Mouse (Mus musculus) C2C12 (cell line): Measurements from ENCODE around the gene R3hdm1.

Source experiments
- CTCF ChIP-seq: IDR thresholded peaks from one replicate; pipeline ENCODE4 v1.5.1; 2011; ENCODE audit not compliant: control insufficient read depth, insufficient read depth, insufficient read length
- FOSL1 ChIP-seq: IDR thresholded peaks from one replicate; pipeline ENCODE4 v1.8.0; 2011; ENCODE audit warnings: mild to moderate bottlenecking, low read length; ENCODE audit not compliant: poor library complexity, insufficient read depth, severe bottlenecking
- MAX ChIP-seq: IDR thresholded peaks from one replicate; pipeline ENCODE4 v1.6.1; 2011; ENCODE audit warnings: mild to moderate bottlenecking, control low read depth
- MYOD1 ChIP-seq: IDR thresholded peaks from one replicate; pipeline ENCODE4 v1.6.1; 2011; ENCODE audit warnings: low read depth; ENCODE audit not compliant: control insufficient read depth, insufficient read length
- MYOG ChIP-seq: IDR thresholded peaks from one replicate; pipeline ENCODE4 v1.6.1; 2011; ENCODE audit not compliant: control insufficient read depth, insufficient read length; ENCODE audit errors: extremely low read depth
- USF1 ChIP-seq: IDR thresholded peaks from one replicate; pipeline ENCODE4 v1.6.1; 2011; ENCODE audit warnings: low read depth, mild to moderate bottlenecking, control low read depth, moderate library complexity

DNA sequence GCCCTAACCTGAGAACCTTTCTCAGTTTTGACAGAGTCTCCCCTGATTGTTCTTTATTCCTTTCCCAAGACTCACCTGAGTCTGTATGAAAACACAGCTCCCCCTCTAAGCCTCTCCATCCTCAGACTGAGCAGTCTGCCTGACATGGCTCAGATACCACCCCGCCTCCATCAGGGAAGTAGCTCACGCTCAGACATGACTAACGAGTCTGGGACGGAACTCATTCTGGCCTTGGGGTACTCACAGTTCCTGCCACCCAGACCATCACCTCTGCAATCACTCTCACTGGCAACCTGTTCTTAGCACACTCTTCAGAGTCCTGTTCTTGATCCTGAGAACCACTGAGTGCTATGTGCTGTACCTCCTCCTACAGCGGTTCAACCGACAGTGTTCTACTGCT is 38.4 kb upstream of the R3hdm1 start:
- TF ChIP-seq MYOD1 (no peak), CTCF (no peak), MAX (no peak), FOSL1 (no peak), USF1 (no peak), MYOG (no peak)
